Mouse (Mus musculus) right cerebral cortex, postnatal 14 days (tissue): ENCODE data around the gene Lrrc38.

Source experiments
- DNase-seq: peaks from one replicate; pipeline ENCODE4 v3.0.0; 2022

The Lrrc38 gene

GRCm38 (mm10) chr4:143352301-143352700 lies 2.7 kb downstream of the Lrrc38 start:
- no peak for DNase-seq

GRCm38 (mm10) chr4:143361520-143361919 lies 12.0 kb downstream of the Lrrc38 start:
- no peak for DNase-seq

- no peak for DNase-seq
These were observed 17.0 kb downstream of the Lrrc38 start for GRCm38 (mm10) chr4:143366415-143367041.

- DNase-seq = no peak
These were observed 29.9 kb downstream of the Lrrc38 start for GRCm38 (mm10) chr4:143379480-143379879.

GRCm38 (mm10) chr4:143379931-143380715 lies 30.6 kb downstream of the Lrrc38 start:
- DNase-seq = no peak

GRCm38 (mm10) chr4:143380716-143381004 lies 31.1 kb downstream of the Lrrc38 start:
- DNase-seq = peak; percentile 70

- no peak for DNase-seq
These were observed 32.6 kb downstream of the Lrrc38 start for GRCm38 (mm10) chr4:143382163-143382562.

GRCm38 (mm10) chr4:143383646-143384045 lies 34.1 kb downstream of the Lrrc38 start:
- DNase-seq = peak; percentile 17

- DNase-seq = peak; percentile 44
These were observed 39.6 kb downstream of the Lrrc38 start for GRCm38 (mm10) chr4:143388955-143389702.

- DNase-seq = no peak
These were observed 44.6 kb downstream of the Lrrc38 start, which contains the start of gene Pramel1 for GRCm38 (mm10) chr4:143394181-143394580. Gene Pramel1, plus strand, starts transcription at chr4:143394428.

GRCm38 (mm10) chr4:143411566-143412218 lies 62.1 kb downstream of the Lrrc38 start:
- DNase-seq = no peak

- DNase-seq = peak; percentile 87
These were observed 62.9 kb downstream of the Lrrc38 start, which contains the start of gene Pramef8 for GRCm38 (mm10) chr4:143412219-143413092. Gene Pramef8, plus strand, starts transcription at chr4:143412426.

GRCm38 (mm10) chr4:143413621-143414020 lies 64.1 kb downstream of the Lrrc38 start:
- no peak for DNase-seq

- DNase-seq = no peak
These were observed 64.6 kb downstream of the Lrrc38 start for GRCm38 (mm10) chr4:143414121-143414520.
